Mouse (Mus musculus) olfactory bulb, adult 2 months (tissue): ENCODE measurements around the gene AA792892.
"Not testable (repeated sequence)": the region's sequence is repeated elsewhere in the genome, so short reads cannot be mapped to it uniquely, and the experiment has no call there.

Experiments
- CTCF ChIP-seq: fragments of 200-500 bp; IDR thresholded peaks from 2 replicates; pipeline ENCODE4 v1.5.1; 2012; ENCODE audit warnings: low read depth, mild to moderate bottlenecking, low read length, moderate library complexity; ENCODE audit not compliant: insufficient read depth
- POLR2A ChIP-seq: fragments of 200-500 bp; IDR thresholded peaks from 2 replicates; pipeline ENCODE4 v1.6.1; 2012; ENCODE audit warnings: mild to moderate bottlenecking, low read depth, low read length, moderate library complexity; ENCODE audit not compliant: insufficient read depth

DNA sequence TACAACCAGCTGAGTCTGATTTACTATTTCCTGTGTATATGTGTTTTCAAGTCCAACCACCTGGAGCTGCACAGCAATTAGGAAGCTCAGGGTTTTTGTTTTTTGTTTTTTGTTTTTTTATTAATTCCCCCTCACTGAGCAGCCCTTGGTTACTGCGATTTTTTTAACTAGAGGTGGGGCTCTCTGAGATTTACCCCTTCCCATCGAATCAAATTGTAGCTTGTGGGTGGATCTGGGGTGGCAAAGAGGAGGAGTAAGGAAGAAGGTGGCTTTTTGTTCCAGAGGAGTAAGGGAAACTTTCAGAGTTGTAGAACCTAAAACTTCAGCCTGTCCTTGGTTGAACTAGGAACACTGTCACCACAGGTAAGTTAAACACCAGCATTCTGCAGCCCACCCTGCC, at the start of gene AA792892:
- TF ChIP-seq CTCF, POLR2A: not testable (repeated sequence)
